Mouse (Mus musculus) activated CD4-positive, CD25-positive, alpha-beta regulatory T cell (primary cell): ENCODE measurements around the gene Armc5. TPM values are rescaled to one million over a fixed set of nuclear protein-coding genes. Genes with fewer than 3 reads are reported as not detected.

ENCODE experiments used
- polyA plus RNA-seq, 2 experiments: library from polyadenylated mRNA; unstranded; fragments of 100-300 nt; shearing (Covaris generic); gene quantifications; one replicate each; pipeline ENCODE4 v1.2.1; 2017

Gene Armc5
- 10 to 100 TPM; 16.1 to 23.5 TPM for polyA plus RNA-seq

DNA sequence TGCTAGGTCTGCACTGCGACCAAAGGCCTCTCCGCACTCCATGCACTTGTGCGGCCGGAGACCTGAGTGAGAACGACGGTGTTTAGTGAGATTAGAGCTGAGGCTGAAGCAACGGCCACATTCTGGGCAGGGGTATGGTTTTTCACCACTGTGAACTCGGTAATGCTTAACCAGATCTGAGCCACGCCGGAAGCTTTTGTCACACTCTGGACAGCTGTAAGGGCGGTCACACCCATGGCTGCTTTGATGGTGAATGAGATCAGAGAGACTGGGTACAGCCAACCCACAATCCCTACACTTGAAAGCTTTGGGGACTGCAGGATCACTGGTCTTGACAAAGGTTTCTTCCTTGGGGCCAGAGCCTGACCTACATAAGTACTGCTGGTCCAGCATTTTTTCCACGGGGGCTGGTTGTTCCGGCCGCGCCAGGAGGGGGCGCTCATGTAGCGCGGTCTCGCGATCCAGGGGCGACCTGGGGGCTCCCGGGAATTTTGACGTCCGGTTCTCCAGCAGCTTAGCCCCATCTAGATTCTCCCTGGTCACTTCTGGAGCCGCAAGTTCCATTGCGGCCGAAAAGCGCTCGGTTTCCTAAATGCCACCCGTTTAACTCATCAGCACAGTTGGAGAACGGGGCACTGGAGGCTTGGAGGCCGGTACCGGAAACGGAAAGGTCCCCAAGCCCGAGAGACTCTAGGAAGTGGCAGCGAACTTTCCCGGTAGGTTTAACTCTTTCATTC, at the start of gene Armc5:
Gene Armc5 (plus strand): TSS at position 487 of the 737 bp plus-strand sequence.

DNA sequence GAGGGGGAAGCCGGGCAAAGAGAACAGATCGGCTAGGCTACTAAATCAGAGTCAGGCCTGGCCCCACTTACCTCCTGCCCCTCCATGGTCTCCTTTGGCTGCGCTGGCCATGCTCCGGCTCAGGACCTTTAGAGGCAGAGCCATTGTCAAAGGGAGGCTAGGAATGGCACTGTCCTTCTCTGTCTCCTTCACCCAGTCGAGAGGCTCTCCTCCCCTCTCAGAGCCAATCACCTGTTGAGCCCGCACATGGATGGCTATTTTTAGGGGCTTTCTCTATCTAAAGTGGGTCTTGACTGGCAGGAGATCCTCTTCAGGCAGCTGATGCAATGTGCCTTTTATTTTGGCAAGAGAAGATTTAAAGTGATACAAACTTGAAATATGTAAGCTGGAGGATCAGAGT, 31.0 kb upstream of the Armc5 start, which contains the start of gene Cox6a2:
Gene Cox6a2 (minus strand): TSS at position 236 of the 400 bp plus-strand sequence.

DNA sequence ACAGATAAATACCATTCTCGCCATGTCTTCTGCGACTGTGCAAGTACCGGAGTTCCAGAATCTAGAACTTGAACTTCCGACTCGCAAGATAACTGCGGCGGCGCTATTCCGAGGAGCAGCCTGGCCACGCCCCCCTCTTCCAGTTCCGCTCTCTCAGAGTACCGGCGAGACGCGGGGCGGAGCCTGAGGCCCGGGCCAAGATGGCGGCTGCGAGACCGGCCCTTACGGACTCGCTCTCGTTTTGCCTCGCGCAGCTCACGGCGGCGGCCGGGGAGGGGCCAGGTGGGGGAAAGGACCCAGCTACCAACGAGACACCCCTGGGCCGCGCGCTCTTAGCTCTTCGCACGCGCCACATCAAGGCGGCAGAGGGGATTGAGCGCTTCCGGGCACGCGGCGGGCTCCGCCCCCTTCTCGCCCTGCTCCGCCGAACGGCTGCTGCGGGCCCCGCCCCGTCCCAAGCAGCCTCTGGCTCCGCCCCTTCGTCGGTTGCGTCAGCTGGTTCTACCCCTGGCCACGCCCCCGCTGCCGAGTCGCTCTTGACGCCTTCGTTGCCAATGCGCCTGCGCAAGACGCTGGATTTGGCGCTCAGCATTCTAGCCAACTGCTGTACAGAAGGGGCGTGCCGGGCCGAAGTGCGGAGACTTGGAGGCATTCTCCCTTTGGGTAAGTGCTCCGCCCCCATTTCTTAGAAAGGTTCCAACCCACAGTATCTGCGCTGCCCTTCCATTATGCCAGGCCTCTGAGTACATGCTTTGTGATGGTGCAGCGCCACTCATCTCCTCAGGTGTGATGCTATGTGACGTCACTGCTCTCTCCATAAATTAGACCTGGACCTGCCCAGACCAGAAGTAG, 1.0 kb downstream of the Armc5 start, which contains the start of gene 9130023H24Rik:
Gene 9130023H24Rik (minus strand): TSS at position 105 of the 852 bp plus-strand sequence.

DNA sequence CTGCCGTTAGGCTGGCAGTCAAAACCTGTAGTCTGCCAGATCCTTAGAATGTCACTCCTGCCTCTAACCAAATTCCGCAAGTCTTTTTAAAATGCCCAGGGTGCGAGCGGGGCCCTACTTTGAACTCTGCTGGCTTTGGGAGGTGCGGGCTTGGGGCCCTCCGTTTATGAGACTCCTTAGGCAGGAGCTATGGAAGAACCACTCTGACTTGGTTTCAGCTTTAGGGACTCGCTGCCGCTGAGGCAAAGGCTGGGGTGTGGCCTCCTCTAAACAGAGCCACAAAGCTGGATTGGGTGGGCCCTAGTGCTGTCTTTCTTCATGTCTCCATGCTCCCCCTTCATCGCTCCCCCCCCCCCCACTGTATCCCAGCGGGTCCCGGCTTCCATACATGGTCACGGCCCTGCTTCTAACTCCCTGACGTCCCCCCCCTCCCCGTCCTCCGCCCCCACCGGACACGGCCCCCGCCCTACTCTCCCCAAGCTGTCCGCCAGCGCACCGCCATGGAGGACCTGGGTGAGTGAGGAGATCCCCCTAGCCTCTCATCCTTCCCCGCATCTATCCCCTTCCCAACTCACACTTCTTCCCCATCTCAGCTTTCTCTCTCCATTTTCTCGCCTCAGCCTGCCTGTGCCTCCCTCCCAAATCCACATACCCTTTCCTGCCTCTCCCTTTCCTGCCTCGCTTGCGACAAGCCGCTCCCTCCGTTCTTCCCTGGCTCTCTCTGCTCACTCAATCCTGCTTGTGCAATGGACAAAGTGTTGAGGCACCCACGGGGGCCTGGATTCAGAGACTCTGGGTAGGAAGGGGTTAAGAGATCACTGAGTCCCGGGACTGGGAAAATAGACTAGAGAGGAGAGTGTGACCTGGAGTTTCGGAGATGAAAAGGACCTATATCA, 9.6 kb downstream of the Armc5 start, which contains the start of gene Tgfb1i1:
Gene Tgfb1i1 (plus strand): TSS at position 317 of the 896 bp plus-strand sequence.

DNA sequence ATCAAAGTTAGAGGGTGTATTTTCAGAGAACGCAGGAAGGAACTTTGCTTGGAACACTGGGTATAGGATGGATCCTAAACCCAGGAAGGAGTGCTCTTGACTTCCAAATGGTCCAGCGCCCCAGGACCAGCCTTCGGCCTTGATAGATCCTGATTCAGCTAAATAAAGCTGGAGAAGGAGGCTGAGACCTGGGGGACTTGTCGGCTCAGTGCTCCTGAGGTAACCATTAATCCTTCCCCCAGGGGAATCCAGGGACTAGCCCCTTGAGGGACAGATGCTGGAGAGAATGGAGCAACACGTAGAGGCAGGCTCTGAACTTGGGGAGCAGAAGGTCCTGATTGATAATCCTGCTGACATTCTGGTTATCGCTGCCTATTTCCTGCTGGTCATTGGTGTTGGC, 28.3 kb downstream of the Armc5 start, which contains the start of gene Slc5a2:
Gene Slc5a2 (plus strand): TSS at position 247 of the 400 bp plus-strand sequence.

Other genes with a start within 250 kb of the Armc5 start
- 100 to 1,000 TPM; 420 to 581 TPM for gene Pycard, start 243.5 kb upstream of the Armc5 start, polyA plus RNA-seq
- under 1 TPM in 1 of 2 experiments, not detected in 1; 0.16 TPM for gene Trim72, start 233.4 kb upstream of the Armc5 start, polyA plus RNA-seq
- gene Itgam, start 174.7 kb upstream of the Armc5 start, polyA plus RNA-seq = 1 to 10 TPM in 1 of 2 experiments, under 1 TPM in 1; 0.98 to 5.7 TPM
- gene Gm49368, start 174.7 kb upstream of the Armc5 start, polyA plus RNA-seq = under 1 TPM in 1 of 2 experiments, not detected in 1; 0.64 TPM
- gene Itgax, start 107.8 kb upstream of the Armc5 start, polyA plus RNA-seq = 1 to 10 TPM in 1 of 2 experiments, not detected in 1; 1.1 TPM
- gene Itgad, start 83.0 kb upstream of the Armc5 start, polyA plus RNA-seq = 1 to 10 TPM; 1.6 to 2.9 TPM
- under 1 TPM in 1 of 2 experiments, not detected in 1; 0.24 TPM for gene Cox6a2, start 31.0 kb upstream of the Armc5 start, polyA plus RNA-seq
- 1 to 10 TPM; 1.4 to 2.4 TPM for gene 9130023H24Rik, start 689 bp downstream of the Armc5 start, polyA plus RNA-seq
- gene Tgfb1i1, start 9.5 kb downstream of the Armc5 start, polyA plus RNA-seq = under 1 TPM; 0.45 to 0.53 TPM
- under 1 TPM in 1 of 2 experiments, not detected in 1; 0.24 TPM for gene Slc5a2, start 28.3 kb downstream of the Armc5 start, polyA plus RNA-seq
- 10 to 100 TPM; 15.9 to 18.8 TPM for gene BC017158, start 60.8 kb downstream of the Armc5 start, polyA plus RNA-seq
- gene Rgs10, start 181.4 kb downstream of the Armc5 start, polyA plus RNA-seq = 100 to 1,000 TPM; 284 to 360 TPM
- 10 to 100 TPM; 44.8 to 46.5 TPM for gene Tial1, start 224.4 kb downstream of the Armc5 start, polyA plus RNA-seq